Mouse (Mus musculus): ENCODE measurements around the gene Efhd1. TPM values are rescaled to one million over a fixed set of nuclear protein-coding genes. Genes with fewer than 3 reads are reported as not detected.

The Efhd1 gene
- total RNA-seq, 2 experiments from 2014 or later, result 2.5 to 3.7 TPM

Other genes starting within 250 kb of the Efhd1 start
- gene Alppl2, start 174.4 kb upstream of the Efhd1 start, total RNA-seq (2021), result not detected
- not detected for gene Alpi, start 162.8 kb upstream of the Efhd1 start, total RNA-seq (2021)
- gene Akp3, start 139.4 kb upstream of the Efhd1 start, total RNA-seq (2021), result not detected
- not detected for gene Ecel1, start 107.8 kb upstream of the Efhd1 start, total RNA-seq (2021)
- not detected for gene Prss56, start 81.0 kb upstream of the Efhd1 start, total RNA-seq (2021)
- not detected for gene Chrnd, start 73.8 kb upstream of the Efhd1 start, total RNA-seq (2021)
- not detected for gene Chrng, start 59.7 kb upstream of the Efhd1 start, total RNA-seq (2021)
- 10 to 100 TPM; 42.9 to 50.8 TPM for gene Eif4e2, start 50.4 kb upstream of the Efhd1 start, total RNA-seq (2021)
- gene Gigyf2, start 62.6 kb downstream of the Efhd1 start, total RNA-seq (2021), result 10 to 100 TPM; 43.3 to 46.4 TPM
- gene Kcnj13, start 130.4 kb downstream of the Efhd1 start, total RNA-seq (2021), result not detected
- not detected for gene Snorc, start 205.9 kb downstream of the Efhd1 start, total RNA-seq (2021)
- gene Neu2, start 245.5 kb downstream of the Efhd1 start, total RNA-seq (2021), result not detected